Mouse (Mus musculus): ENCODE results near the gene Cmip.

GRCm38 (mm10) chr8:117318911-117319826 is 62.3 kb downstream of the Cmip start:
- no peak for TF ChIP-seq POLR2A (IDR thresholded peaks at IDR 0.05; ENCODE audit: low read depth, low read length)
- no peak for TF ChIP-seq CTCF (conservative IDR thresholded peaks at IDR 0.05; ENCODE audit: insufficient read depth, insufficient read length, low read depth, low read length)
